Mouse (Mus musculus) brain, embryonic 14.5 days (tissue): ENCODE data around the gene Osbpl6.

Experiments
- CTCF ChIP-seq: fragments of 200-500 bp; IDR thresholded peaks from 2 replicates; pipeline ENCODE4 v1.5.1; 2012; ENCODE audit warnings: inconsistent platforms, mild to moderate bottlenecking, moderate library complexity, borderline replicate concordance; ENCODE audit not compliant: insufficient read depth, insufficient read length; ENCODE audit errors: extremely low read depth
- POLR2A ChIP-seq: fragments of 200-500 bp; IDR thresholded peaks from 2 replicates; pipeline ENCODE4 v1.6.1; 2012; ENCODE audit warnings: mild to moderate bottlenecking, inconsistent platforms, borderline replicate concordance; ENCODE audit not compliant: poor library complexity, insufficient read depth, insufficient read length, severe bottlenecking; ENCODE audit errors: extremely low read depth

GRCm38 (mm10) chr2:76369821-76370655, 36.3 kb upstream of the Osbpl6 start, which contains the start of gene Rbm45:
- TF ChIP-seq POLR2A (peak; percentile 63; the same call in 1 of the 2 replicates), CTCF (peak; percentile 92)
